Mouse (Mus musculus) c-Kit-positive CD71-negative TER-119-negative erythroid progenitor cells, embryonic 14.5 days (primary cell): ENCODE data around the gene Traip.

ENCODE experiments used
- DNase-seq: peaks from one replicate; pipeline ENCODE4 v3.0.0-alpha.2; 2013; ENCODE audit warnings: low read depth

Traip gene

GRCm38 (mm10) chr9:107949922-107950235 is at the start of gene Traip:
Traip (plus strand) TSS chr9:107950136.
- no peak for DNase-seq

DNA sequence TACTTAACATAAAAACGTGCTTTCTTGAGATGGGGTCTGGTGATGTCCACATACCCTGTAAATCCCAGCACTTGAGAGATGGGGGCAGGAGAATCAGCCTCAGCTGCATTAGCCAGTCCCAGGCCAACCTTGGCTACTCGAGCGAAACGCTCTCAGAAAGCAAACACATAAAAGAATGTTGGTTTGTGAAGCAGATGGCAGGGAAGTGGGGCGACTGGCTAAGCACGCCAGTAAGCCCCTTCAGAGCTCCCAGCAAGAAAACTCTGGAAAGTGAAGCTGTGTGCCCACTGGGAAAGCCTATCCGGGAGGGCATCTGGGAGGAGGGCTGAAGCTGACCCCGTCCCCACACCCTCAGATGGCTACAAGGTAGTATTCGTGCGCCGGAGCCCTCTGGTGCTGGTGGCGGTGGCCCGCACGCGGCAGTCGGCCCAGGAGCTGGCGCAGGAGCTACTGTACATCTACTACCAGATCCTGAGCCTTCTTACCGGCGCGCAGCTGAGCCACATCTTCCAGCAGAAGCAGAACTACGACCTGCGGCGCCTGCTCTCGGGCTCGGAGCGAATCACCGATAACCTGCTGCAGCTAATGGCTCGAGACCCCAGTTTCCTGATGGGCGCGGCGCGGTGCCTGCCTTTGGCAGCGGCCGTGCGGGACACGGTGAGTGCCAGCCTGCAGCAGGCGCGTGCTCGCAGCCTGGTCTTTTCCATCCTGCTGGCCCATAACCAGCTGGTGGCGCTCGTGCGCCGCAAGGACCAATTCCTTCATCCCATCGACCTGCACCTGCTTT is 48.9 kb upstream of the Traip start:
- DNase-seq: peak; percentile 55

- DNase-seq: no peak
Measured at GRCm38 (mm10) chr9:107901627-107901914, 48.4 kb upstream of the Traip start.

DNA sequence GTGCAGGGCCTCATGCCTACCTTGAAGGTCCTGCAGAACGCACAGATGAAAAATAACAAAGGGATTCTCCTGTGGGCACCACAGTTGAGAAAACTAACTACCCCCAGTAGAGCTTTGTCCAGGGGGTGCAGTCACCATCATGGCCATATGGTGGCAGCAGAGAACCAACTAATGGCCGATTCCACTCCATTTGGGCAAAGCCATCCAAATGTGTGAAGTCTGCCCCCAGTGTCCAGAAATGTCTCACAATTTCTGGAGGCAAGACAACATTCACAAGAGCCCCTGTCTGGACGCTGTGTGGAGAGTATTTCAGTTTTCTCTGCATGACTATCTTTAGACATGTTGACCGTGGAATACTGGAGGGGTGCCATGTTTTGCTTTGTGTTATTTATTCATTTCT is 45.2 kb upstream of the Traip start:
- peak; percentile 96 for DNase-seq

DNA sequence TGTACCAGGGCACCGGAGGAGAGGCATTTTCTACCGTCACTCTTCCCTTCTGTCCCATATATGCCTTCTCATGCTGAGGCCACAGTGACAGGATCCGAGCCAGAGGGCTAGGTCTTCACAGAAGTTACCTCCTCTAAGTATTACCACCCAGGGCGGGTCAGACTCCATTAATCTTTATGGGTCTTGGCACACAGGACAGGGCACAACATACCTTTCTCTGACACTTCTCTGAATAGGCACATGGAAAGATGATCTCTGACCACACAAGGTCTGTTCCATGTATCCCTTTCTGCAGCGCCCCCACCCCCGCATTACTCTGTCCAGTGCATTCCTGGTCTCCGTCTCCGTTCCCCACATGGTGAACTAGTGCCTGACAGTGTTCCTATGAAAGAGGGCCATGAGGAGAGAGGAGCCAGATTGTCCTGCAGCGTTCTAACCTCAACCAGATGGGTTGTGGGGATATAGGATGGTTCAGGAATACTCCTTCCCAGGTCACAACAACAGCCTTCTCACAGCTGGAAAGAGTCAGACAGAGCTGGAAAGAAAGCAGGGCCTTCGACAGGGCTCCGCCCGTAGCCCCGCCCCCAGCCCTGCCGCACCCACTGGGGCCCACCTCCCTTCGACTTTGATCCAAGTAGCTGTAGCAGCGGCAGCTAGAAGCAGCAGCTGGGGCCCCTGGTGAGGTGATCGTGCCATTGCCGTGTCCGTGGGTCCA is 43.5 kb upstream of the Traip start, which contains the start of gene Mst1r:
Mst1r (plus strand) TSS at position 622 of the 715 bp plus-strand sequence.
- DNase-seq: peak; percentile 26

DNA sequence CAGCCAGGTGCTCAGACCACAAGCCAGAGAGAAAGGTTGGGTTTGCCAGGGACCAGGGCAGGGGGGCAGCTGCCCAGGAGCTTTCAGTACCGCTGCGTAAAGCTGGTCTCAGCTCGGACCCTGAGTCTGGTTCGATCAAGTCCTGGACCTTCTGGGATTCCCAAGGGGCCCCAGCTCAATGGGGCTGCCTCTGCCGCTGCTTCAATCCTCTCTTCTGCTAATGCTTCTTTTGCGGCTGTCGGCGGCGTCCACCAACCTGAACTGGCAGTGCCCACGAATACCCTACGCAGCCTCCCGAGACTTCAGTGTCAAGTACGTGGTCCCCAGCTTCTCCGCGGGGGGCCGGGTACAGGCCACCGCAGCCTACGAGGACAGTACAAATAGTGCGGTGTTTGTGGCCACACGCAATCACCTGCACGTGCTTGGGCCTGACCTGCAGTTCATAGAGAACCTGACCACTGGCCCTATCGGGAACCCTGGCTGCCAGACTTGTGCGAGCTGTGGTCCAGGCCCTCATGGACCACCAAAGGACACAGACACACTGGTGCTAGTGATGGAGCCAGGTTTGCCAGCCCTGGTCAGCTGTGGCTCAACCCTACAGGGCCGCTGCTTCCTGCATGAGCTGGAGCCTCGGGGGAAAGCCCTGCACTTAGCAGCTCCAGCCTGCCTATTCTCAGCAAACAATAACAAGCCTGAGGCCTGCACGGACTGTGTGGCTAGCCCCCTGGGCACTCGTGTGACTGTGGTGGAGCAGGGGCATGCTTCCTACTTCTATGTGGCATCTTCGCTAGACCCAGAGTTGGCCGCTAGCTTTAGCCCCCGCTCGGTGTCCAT is 42.8 kb upstream of the Traip start:
- no peak for DNase-seq

- DNase-seq: no peak
Measured at GRCm38 (mm10) chr9:107907801-107908120, 42.2 kb upstream of the Traip start.

- DNase-seq: no peak
Measured at GRCm38 (mm10) chr9:107908410-107909158, 41.4 kb upstream of the Traip start.

DNA sequence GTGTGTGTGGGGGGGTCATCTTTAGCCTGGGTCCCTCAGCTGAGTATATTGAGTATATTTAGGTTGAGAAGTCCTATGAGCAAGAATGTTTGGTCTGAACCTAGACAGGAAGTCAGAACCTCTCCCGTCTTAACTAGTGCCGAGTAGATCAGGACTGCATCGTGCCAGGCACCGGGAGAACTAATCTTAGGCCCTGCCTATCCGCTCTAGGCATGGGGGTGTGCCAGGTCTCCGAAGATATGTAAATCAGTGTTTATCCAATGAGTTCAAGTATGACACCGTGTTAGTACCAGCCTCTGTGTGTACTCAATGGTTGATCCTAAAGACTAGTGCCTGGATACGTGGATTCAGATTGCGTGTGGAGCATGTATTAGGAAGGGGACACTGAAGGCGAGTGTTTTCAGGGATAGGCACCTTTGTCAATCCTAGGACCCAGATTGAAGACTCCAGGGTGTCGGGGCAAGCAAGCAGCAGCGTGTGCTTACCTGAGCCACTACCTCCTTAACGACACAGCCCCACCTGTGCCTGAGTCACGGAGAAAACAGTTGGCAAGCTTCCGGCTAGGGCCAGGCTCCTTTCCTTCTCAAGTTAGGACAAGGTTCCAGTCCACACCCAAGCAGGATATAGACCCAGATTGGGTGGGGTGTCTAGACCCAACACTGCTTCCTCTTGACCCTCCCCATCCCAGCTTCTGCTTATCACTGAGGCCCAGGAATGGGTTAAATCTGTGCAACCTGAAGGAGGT is 39.7 kb upstream of the Traip start:
- DNase-seq: no peak

DNA sequence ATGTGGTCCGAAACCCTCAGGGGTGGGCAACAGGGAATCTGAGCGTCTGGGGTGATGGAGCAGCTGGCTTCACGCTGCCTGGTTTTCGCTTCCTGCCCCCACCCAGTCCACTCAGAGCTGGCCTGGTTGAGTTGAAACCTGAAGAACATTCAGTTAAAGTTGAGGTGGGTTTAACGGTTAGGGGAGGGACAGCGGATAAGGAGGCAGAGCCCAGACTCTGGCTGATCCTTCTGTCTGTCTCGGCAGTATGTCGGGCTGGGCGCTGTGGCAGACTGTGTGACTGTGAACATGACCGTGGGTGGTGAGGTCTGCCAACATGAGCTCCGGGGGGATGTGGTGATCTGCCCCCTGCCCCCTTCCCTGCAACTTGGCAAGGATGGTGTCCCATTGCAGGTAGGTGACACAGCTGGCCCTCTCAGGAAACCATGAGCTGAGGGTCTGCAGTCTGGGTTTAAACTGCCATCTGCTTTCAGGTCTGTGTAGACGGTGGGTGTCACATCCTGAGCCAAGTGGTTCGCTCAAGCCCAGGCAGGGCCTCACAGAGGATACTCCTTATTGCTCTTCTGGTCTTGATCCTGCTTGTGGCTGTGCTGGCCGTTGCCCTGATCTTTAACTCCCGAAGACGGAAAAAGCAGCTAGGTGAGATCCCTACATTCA is 35.0 kb upstream of the Traip start:
- no peak for DNase-seq

DNA sequence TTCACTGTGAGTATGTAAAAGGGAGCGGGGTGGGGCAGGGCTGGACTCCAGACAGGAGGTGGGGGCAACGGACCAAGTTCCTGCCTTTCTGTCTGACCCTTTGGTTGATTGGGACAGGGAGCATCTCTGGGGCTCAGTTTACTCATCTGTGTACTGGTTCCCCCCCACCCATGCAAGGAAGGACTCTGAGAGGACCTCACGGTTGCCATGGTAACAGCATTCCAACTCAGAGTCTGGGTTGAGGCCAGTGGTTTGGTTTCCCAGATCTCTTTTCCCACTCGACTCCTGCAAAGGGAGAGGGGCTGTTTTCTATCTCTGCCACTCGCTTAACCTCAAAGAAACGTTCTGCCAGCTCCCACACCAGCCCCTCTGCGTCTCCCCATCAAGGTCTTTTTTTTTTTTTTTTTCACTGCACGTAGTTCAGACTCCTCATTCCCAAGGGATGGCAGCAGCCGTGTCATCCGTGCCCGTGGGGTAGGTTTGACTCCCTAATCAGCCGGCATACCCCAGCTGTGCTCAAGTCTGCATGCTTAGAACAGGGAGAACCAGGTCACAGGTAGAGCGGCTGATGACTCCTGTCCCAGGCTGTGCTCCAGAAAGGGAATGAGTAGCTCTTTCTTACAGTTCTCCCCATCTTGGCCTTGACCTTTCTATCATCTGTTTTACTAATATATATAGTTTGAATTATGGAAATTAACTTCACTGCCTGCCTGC is 31.9 kb upstream of the Traip start:
- no peak for DNase-seq

DNA sequence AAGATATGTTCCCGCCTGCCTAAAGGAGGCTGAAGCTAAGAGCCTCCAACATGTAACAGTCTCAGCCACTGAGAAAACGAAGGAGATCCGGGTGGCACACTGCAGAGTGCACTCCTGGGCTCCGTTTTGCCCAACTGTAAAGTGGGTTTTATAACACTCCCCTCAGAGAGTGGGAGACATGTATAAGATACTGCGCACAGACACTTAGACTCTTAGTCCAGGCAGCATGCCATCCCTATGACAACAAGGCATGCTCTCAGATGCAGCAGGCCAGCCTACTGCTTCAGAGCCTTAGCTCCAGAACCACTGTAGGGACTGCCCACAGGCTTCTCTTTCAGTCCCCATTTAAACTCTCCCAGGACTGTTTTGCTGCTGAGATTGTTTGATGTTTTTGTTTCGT is 31.1 kb upstream of the Traip start:
- DNase-seq: no peak

GRCm38 (mm10) chr9:107919441-107919840 is 30.5 kb upstream of the Traip start:
- DNase-seq: no peak

DNA sequence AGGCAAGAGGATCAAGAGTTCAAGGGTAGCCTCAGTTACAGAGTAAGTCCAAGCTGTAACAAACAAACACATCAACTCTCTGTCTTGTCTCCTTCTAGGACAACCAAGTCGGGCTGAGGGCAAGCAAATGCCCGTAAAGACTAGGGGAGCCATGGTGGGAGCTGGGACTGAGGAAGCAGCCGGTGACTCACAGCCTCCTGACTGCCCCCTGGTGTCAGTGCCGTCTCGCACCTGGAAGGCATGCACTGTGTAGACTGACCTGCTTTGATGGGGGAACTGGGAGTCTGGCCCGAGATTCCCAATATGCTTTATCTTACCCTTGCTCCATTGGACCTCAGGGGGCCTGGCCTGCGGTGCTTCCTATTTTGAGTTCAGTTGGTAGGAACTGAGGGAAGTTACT is 26.9 kb upstream of the Traip start:
- DNase-seq: peak; percentile 50

- DNase-seq: no peak
Measured at GRCm38 (mm10) chr9:107923956-107924355, 26.0 kb upstream of the Traip start.

DNA sequence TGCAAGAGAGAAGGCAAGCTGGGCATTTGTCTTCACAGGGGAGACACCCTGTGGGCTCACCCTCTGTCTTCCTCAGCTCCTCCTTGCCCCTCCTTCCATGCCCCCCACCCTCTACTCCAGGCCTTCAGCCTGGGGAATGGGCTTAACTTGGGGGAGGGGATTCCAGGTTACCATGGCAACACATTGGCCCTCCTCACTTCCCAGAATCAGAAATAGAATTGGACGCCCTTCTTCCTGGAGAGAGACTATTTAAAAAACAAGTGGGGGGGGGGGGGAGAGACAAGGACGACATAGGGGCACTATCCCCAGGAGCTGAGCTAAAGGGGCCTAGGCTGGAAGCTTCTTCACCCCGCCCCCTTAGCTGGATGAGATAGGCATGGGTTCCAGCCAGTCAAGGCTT is 24.7 kb upstream of the Traip start:
- no peak for DNase-seq

DNA sequence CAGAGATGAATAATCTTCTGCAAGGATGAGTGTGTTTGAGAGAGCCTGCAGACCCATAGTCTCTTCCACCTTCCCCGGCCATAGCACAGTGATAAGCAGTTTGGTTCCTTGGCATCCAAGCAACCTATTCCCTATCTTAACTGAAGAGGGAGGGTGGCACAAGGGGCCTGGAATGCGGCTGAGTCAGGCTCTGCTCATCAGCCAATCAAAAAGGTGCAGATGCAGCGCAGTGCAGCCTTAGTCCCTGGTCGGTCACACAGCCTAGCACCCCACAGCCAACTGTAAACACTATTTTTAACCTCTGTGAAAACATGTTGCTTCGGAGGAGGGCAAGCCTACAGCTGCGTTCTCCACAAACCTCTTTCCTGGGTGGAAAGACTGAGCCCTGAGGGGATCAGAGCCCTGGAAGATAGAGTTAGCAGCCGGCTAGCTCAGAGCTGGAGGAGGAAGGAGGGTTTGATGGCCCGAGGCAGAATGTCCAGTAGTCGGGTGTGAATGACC is 23.0 kb upstream of the Traip start:
- no peak for DNase-seq

DNA sequence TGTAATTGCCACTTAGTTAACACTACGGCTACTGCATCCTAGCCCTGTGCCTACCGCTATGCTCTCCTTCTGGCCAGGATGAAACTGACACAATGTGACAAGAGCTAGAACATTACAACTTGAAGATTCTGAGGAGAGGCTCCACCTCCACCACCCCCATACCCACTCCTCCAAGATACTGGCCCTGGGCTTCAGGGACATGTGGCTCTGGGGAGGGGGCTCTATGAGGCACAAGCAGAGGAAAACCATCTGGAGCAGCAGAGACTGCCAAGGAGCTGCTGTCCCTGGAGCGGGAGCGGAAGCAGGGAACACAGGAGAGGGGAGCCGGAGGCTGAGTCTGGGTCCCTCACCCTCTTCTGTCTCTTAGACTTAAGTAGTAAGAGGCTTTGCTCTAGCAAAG is 22.2 kb upstream of the Traip start:
- DNase-seq: no peak

DNA sequence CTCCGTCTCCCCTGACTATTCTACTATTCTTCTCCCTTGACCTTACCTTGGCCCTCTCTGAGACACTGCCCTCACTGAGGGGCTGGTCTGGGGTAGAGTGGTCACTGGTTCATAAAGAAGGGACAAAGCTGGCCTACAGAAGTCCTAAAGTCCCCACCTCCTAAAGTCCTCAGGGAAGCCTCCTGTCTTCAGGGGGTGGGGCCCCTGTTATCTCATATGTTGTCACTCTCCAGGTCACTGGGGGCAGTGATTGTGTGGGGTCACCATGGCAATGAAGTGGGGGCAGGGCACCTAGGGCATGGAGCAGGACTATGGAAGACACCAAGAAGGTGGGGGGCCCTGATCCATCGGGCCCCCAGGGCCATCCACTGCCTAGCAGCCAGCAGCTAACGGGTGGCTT is 21.8 kb upstream of the Traip start, which contains the start of gene Actl11:
Actl11 (plus strand) TSS at position 301 of the 400 bp plus-strand sequence.
- no peak for DNase-seq

- no peak for DNase-seq
Measured at GRCm38 (mm10) chr9:107932221-107932620, 17.7 kb upstream of the Traip start.
